Mouse (Mus musculus) bone marrow, adult 2 months (tissue): ENCODE data around the gene Jarid2. TPM values are rescaled to one million over a fixed set of nuclear protein-coding genes. Genes with fewer than 3 reads are reported as not detected.
A peak's percentile ranks its signal among the peaks of the same experiment; 100 is the strongest.

ENCODE experiments used
- H3K27ac ChIP-seq: fragments of 200-500 bp; 2 replicates; pipeline ENCODE4 v1.5.1; 2012; ENCODE audit warnings: low read depth, mild to moderate bottlenecking, control low read depth, inconsistent platforms, low read length; ENCODE audit not compliant: control insufficient read depth, poor library complexity, insufficient read depth
- H3K4me1 ChIP-seq: fragments of 200-500 bp; 2 replicates; pipeline ENCODE4 v1.6.1; 2011; ENCODE audit warnings: low read length; ENCODE audit not compliant: control insufficient read depth, insufficient read depth
- H3K4me3 ChIP-seq: fragments of 200-500 bp; replicated peaks from 2 replicates; pipeline ENCODE3; 2011; ENCODE audit warnings: mild to moderate bottlenecking, low read depth, low read length, control low read depth; ENCODE audit not compliant: control insufficient read depth
- CTCF ChIP-seq: fragments of 200-500 bp; IDR thresholded peaks from 2 replicates; pipeline ENCODE4 v1.5.1; 2011; ENCODE audit warnings: low read length, control low read depth; ENCODE audit not compliant: control insufficient read depth, insufficient read depth
- POLR2A ChIP-seq: fragments of 200-500 bp; IDR thresholded peaks from 2 replicates; pipeline ENCODE4 v1.6.1; 2011; ENCODE audit warnings: low read depth, mild to moderate bottlenecking, control low read depth, low read length, borderline replicate concordance; ENCODE audit not compliant: control insufficient read depth
- WGBS: fragments of 180-500 bp; shearing (Covaris S2); methylation state at CpG from one replicate; pipeline ENCODE4 v1.1.7; 2018; 5-methylcytosine and 5-hydroxymethylcytosine counted together
- polyA plus RNA-seq: library from polyadenylated mRNA; stranded (reverse); fragments of >200 nt; gene quantifications from 2 replicates; pipeline ENCODE4 v1.2.4, GENCODE M21; 2011; ENCODE audit warnings: low replicate concordance; ENCODE audit not compliant: missing spikeins, insufficient read depth, insufficient read length

The Jarid2 gene
- polyA plus RNA-seq, 1 experiment: 36.0 TPM

GRCm38 (mm10) chr13:44795891-44796290 is 66.6 kb downstream of the Jarid2 start:
- TF ChIP-seq POLR2A (no peak), CTCF (no peak)
- WGBS: 69% methylated on average over 3 of the region's 3 CpGs
- no peak overlapping the region for H3K4me3 ChIP-seq
- no peaks in the 10 kb centered on the region; the same call in 1 of the 2 replicates for H3K4me1 ChIP-seq
- no peak overlapping the region for H3K27ac ChIP-seq

DNA sequence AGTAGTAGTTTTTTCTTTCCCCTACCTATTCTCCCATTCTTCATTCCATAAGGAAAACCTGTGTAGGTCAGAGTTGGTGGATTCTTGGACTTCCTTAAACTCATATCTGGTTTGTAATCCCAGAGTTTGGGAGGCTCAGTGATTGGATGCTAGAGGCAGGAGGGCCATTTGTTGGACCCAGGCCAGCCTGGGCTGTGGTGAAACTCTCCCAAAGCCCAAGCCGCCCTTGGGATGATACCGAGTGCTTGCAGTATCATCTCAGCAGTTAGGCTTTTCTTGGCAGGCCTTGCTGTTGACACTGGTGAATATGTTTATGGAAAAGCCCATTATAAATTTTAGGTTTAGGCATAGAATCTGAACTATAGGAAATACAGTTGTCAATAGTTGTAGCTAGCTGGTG is 67.5 kb downstream of the Jarid2 start:
- WGBS: 48% methylated on average over 2 of the region's 2 CpGs
- TF ChIP-seq CTCF (no peak), POLR2A (no peak)
- Histone ChIP-seq H3K4me3 (no peak overlapping the region), H3K4me1 (no peaks in the 10 kb centered on the region; the same call in 1 of the 2 replicates), H3K27ac (no peak overlapping the region)

DNA sequence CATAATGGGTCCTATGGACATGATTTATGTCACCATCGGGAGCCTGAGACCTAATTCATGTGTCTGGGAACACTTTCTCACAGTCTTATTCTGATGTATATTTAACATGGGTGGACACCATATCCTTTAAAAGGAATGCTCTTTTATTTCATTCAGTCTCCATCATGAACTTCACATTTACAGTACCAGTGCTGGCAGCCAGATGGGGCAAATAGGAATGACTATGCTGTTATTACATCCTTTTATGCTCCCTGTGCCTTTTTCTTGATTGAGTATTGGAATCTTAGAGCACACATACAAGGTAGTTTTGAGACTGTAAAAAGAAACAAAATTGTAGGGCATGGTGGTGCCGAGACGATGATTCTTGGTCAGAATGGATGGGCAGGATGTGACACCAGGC is 69.0 kb downstream of the Jarid2 start:
- Histone ChIP-seq H3K4me1 (no peaks in the 10 kb centered on the region; the same call in 1 of the 2 replicates), H3K4me3 (no peak overlapping the region), H3K27ac (no peak overlapping the region)
- WGBS: 92% methylated on average over 3 of the region's 3 CpGs
- no peak for TF ChIP-seq POLR2A
- no peak for TF ChIP-seq CTCF

DNA sequence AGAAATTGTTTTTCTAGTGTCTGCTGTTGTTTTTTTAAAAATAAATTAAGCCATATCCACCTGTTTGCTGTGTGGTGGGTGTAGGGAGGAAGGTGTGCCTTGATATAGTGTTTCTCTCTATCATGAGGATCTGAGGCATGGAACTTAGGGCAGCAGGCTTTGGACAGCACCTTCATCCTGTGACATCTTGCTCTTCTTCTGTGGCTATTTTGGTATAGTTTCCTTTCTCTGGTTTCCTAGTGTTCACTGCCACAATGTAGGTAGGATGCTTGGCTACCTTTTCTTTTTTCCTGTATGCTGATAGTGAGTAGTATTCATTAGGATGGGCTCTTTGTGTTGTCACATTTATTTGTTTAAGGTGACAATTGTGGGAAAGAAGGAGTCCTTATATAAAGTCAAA is 69.9 kb downstream of the Jarid2 start:
- Histone ChIP-seq H3K4me1 (no peaks in the 10 kb centered on the region; the same call in 1 of the 2 replicates), H3K4me3 (no peak overlapping the region), H3K27ac (no peak overlapping the region)
- no peak for TF ChIP-seq CTCF
- no peak for TF ChIP-seq POLR2A

- no peak overlapping the region for H3K4me3 ChIP-seq
- 7% methylated on average over 7 of the region's 7 CpGs for WGBS
- no peaks in the 10 kb centered on the region; the same call in 1 of the 2 replicates for H3K4me1 ChIP-seq
- H3K27ac ChIP-seq: no peak overlapping the region
- TF ChIP-seq POLR2A (no peak), CTCF (no peak)
Measured at GRCm38 (mm10) chr13:44800059-44800458, 70.8 kb downstream of the Jarid2 start.

GRCm38 (mm10) chr13:44804876-44805275 is 75.6 kb downstream of the Jarid2 start:
- Histone ChIP-seq H3K27ac (no peak overlapping the region), H3K4me3 (no peak overlapping the region), H3K4me1 (no peaks in the 10 kb centered on the region; the same call in 1 of the 2 replicates)
- 0 out of 2 replicates have a peak, but pooled peaks have one; percentile 13 for TF ChIP-seq CTCF
- no peak for TF ChIP-seq POLR2A
- 11% methylated on average over 1 of the region's 1 CpGs for WGBS

DNA sequence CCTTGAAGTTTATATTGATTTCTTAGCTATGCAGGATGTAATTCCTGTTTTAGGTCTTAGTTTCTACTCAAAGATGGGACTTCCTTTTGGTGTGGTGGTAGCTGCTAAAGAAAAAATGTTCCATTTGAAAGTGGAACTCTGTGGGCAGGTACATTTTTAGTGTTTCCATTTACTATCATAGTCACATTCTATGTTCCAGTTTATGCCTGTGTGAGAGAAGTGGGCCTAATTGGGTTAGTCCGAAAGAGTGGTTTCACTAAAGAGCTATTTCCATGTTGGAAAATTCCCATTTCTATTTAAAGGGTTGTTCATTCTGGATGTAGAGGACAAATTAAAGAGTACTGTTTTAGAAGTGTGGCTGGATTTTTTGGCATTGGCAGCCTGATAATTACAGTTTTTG is 79.0 kb downstream of the Jarid2 start:
- H3K27ac ChIP-seq: no peak overlapping the region
- no peak overlapping the region for H3K4me3 ChIP-seq
- H3K4me1 ChIP-seq: no peaks in the 10 kb centered on the region; the same call in 1 of the 2 replicates
- 83% methylated on average over 1 of the region's 1 CpGs for WGBS
- no peak for TF ChIP-seq CTCF
- TF ChIP-seq POLR2A: no peak

- TF ChIP-seq CTCF: no peak
- TF ChIP-seq POLR2A: no peak
- H3K4me1 ChIP-seq: peaks cover 1% of the 10 kb centered on the region; the same call in 1 of the 2 replicates
- WGBS: 60% methylated on average over 2 of the region's 2 CpGs
- no peak overlapping the region for H3K27ac ChIP-seq
- H3K4me3 ChIP-seq: no peak overlapping the region
Measured at GRCm38 (mm10) chr13:44811021-44811420, 81.7 kb downstream of the Jarid2 start.

GRCm38 (mm10) chr13:44811601-44812000 is 82.3 kb downstream of the Jarid2 start:
- WGBS: 73% methylated on average over 10 of the region's 10 CpGs
- Histone ChIP-seq H3K27ac (no peak overlapping the region), H3K4me1 (peaks cover 1% of the 10 kb centered on the region; the same call in 1 of the 2 replicates)

More at GRCm38 (mm10) chr13:44811601-44812000, 82.3 kb downstream of the Jarid2 start:
- TF ChIP-seq CTCF: no peak
- TF ChIP-seq POLR2A: no peak
- H3K4me3 ChIP-seq: no peak overlapping the region
